Mouse (Mus musculus) c-Kit-positive CD71-negative TER-119-negative erythroid progenitor cells, embryonic 14.5 days (primary cell): ENCODE data around the gene Ankrd12.
A peak's percentile ranks its signal among the peaks of the same experiment; 100 is the strongest.
"Not testable (repeated sequence)": the region's sequence is repeated elsewhere in the genome, so short reads cannot be mapped to it uniquely, and the experiment has no call there.

Experiments
- DNase-seq: peaks from one replicate; pipeline ENCODE4 v3.0.0-alpha.2; 2013; ENCODE audit warnings: low read depth

The Ankrd12 gene

DNA sequence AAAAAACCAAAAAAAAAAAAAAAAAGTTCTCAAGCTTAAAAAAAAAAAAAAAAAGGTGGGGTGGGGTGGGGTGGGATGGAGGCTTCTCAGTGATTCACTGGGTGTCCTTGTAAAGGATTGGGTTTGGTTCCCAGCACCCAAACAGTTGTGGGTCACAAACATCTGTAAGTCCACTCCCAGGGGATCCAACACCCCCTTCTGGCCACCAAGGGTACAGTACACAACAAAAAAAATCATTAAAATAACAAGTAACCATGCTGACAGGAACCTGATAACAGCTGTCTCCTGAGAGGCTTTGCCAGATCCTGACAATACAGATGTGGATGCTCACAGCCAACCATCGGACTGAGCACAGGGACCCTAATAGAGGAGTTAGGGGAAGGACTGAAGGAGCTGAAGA lies 7.6 kb upstream of the Ankrd12 start:
- no peak for DNase-seq

GRCm38 (mm10) chr17:66077437-66077850 lies 555 bp upstream of the Ankrd12 start:
- no peak for DNase-seq

DNA sequence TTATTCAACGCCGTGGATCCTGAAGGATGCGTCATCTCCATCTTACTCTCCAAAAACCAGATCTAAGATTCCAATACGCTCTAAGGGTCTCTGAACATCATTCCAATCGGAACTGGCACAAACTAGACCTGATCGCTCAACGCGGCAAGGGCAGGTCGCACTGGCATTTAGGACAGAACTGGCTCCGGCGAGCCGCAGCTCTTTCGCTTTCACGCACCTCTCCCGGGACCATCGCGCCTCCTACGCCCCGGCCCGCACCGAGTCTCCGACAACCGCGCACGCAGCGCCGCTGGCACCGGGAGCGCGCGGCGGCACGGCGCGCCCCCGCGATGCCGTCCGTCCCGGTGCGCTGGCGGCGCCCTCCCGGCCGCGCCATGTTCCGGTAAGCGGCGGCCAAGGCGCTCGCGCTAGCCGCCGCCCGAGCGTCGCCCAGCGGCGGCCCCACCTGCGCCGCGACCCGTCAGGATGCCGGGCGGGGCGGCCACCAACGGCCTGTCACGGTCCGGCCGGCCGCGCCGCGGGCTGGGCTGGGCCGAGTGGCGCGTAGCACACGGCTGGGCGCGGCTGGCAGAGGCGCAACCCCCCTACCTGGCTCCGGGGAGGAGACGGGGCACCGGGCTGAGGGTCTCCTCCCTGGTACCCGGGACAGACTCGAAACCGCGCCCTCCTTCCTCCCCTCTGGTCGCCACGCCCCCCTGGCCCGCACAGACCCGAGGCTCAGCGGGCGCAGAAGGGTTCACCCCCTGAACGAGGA lies 538 bp downstream of the Ankrd12 start:
- DNase-seq = no peak

- no peak for DNase-seq
These were observed 1.1 kb downstream of the Ankrd12 start for GRCm38 (mm10) chr17:66075827-66076173.

DNA sequence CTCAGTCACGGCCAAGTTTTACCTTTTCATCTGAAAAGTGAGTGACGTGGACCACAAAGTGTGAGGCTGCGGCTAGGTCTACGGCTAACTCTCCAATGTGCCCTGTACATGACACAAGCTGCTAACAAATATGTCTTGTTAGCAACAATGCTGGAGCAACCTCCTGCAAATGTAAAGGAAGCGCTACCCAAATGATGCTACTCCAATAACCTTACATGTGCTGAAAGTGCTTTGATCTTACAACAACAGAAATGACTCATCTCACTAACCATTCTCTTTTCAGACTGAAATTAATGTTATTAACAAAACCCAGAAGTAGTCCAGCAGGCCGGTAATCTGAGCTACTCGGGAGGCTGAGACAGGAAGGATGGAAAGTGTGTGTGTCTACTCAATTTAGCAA lies 2.9 kb downstream of the Ankrd12 start:
- no peak for DNase-seq

DNA sequence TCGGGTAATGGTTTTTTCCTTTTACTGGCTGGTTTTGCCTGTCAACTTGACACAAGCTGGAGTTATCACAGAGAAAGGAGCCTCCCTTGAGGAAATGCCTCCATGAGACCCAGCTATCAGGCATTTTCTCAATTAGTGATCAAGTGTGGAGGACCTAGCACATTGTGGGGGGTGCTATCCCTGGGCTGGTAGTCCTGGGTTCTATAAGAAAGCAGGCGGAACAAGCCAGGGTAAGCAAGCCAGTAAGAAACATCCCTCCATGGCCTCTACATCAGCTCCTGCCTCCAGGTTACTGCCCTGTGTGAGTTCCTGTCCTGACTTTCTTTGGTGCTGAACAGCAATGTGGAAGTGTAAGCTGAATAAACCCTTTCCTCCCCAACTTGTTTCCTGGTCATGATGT lies 7.9 kb downstream of the Ankrd12 start:
- DNase-seq = not testable (repeated sequence)

DNA sequence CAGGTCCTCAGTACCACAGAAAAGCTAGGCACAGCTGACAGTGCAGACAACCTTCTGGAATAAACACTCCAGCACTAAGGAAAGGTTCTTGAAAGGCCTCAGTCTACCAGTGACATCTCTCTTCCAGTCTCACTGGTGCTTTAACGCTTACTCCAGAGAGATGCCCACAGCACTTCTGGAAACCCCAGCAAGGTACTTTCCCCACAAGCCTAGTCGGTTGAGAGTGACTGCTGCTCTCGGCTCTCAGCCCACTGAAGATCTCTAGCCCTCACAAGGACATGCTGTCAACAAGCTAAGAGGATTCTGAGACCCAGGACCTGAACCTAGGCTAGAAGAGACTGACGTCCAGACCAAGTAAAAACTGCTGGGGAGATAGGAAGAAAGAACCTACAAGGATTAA lies 11.8 kb downstream of the Ankrd12 start:
- no peak for DNase-seq

DNA sequence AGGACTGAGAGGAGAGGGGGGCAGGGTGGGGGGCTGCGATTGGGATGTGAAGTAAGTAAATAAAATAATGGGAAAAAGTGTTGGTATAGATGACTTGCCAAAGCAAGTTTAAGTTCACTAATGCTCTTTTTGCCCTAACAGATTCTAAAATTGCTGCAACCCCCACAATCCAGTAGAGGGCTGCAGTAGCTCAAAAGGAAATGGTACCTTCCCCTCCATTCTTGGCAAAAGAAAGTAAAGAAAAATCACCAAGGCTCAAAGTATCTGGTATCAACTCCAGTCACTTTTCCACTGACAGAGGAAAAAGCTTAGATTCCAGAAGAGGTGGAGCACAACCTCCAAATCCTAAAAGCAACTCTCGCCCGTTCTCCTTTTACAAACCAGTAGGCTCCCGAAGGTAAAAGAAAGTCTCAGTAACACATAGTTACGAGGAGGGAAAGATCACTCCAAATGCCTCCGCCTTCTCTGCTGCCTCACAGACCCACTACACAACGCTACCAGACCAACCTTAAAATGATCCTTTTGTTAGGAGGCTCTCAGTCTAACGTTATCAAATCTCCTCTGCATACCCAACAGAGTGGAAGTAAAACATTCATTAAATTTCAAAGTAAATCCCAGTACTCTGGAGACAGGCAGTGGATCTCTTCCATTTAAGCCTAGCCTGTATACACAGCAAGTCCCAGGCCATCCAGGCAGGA lies 15.5 kb downstream of the Ankrd12 start:
- DNase-seq = no peak

DNA sequence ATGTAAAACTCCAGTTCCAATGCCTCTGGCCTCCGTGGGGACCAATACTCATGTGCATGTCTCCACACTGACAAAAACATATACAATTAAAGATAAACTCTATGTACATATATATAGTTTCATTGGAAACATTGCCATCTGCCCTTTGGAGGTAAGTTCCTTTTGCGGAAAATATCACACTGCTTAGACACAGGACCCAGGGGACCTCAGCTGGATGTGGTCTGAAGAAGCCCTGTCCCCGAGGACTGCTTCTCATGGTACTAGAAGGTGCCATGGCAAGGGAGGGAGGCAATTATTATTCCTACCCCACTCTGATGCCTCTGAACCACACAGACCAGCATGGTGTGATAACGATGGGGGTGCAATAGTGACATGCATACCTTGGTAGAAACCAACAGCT lies 18.7 kb downstream of the Ankrd12 start:
- no peak for DNase-seq

- DNase-seq = no peak
These were observed 19.7 kb downstream of the Ankrd12 start for GRCm38 (mm10) chr17:66057145-66057544.

- DNase-seq = no peak
These were observed 23.5 kb downstream of the Ankrd12 start for GRCm38 (mm10) chr17:66053349-66053748.

GRCm38 (mm10) chr17:66048795-66049194 lies 28.1 kb downstream of the Ankrd12 start:
- DNase-seq = no peak

GRCm38 (mm10) chr17:66048199-66048598 lies 28.7 kb downstream of the Ankrd12 start:
- DNase-seq = no peak

DNA sequence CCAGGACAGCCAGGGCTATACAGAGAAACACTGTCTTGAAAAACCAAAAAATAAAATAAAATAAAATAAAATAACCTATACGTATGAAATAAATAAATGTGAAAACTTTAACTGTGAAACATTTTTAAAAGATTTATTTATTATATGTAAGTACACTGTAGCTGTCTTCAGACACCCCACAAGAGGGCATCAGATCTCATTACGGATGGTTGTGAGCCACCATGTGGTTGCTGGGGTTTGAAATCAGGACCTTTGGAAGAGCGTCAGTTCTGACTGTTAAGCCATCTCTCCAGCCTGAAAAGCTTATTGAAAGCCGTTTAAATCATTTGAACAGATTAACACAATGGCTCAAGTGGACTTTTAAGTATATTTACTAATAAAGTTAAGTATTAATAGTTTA lies 33.2 kb downstream of the Ankrd12 start:
- not testable (repeated sequence) for DNase-seq

- DNase-seq = no peak
These were observed 35.9 kb downstream of the Ankrd12 start for GRCm38 (mm10) chr17:66041020-66041419.

DNA sequence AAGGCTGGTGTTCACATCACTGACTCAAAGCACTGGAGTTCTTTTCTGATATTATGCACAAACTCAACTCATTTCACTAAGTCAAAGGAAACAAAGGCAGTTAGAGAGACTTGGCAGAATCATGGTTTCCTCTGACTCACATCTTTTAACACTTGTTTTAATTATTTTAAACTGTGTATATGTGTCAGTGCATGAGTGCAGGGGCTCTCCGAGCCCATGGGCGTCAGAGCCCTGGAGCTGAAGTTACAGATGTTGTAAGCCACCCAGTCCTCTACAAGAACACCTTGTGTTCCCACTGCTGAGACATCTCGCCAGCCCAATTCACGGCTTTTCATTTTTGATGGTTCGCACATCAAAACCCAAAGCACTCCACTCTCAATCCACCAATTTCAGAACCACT lies 43.6 kb downstream of the Ankrd12 start:
- DNase-seq = no peak

- DNase-seq = no peak
These were observed 44.9 kb downstream of the Ankrd12 start for GRCm38 (mm10) chr17:66031991-66032390.

- no peak for DNase-seq
These were observed 52.7 kb downstream of the Ankrd12 start for GRCm38 (mm10) chr17:66024211-66024610.

GRCm38 (mm10) chr17:66011790-66012189 lies 65.1 kb downstream of the Ankrd12 start:
- no peak for DNase-seq

- no peak for DNase-seq
These were observed 69.0 kb downstream of the Ankrd12 start for GRCm38 (mm10) chr17:66007892-66008291.

DNA sequence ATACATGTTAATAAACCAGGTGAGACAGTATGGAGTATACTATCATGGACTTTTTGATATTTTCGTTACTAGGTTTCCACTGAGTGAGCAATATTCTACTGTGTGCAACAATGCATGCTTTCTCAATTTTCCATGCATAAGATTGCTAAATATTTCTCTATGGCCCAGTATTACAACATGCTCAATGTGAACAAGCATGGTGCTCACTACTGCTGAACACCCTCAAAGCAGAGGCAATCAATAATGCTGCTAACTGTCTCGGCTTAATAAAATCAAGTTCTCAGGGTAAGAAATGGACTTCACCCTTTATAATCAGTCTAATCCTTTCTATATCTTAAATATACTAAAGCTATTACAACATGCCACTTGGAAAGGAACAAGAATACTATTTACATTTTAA lies 69.4 kb downstream of the Ankrd12 start:
- no peak for DNase-seq

- DNase-seq = peak; percentile 31
These were observed 88.6 kb downstream of the Ankrd12 start for GRCm38 (mm10) chr17:65988151-65988820.

- DNase-seq = not testable (repeated sequence)
These were observed 100.2 kb downstream of the Ankrd12 start for GRCm38 (mm10) chr17:65976720-65977119.
